Mouse (Mus musculus) thymus, adult 18-20 months (tissue): ENCODE measurements around the gene Krt80.
"Not testable (repeated sequence)": the region's sequence is repeated elsewhere in the genome, so short reads cannot be mapped to it uniquely, and the experiment has no call there.

Experiments
- DNase-seq, 2 experiments: peaks; one replicate each; pipeline ENCODE4 v3.0.0; 2022; ENCODE audit warnings: mixed read lengths in 2 of 2

The Krt80 gene

DNA sequence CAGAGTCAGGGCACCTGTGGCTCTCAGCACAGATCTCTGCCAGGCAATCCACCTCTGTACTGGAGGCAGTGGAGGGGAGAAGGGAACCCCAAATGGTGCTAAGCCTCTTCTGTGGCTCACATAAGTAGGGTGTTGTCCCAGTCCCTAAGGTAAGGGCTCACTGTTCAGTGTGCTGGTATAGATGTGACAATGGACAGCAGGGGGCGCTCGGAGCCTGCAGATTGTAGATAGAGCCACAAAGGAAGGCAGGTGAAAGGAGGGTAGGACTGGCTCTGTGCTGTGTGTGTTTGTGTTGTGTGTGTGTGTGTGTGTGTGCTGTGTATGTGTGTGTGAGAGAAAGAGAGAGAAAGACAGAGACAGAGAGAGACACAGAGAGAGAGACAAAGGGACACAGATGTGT is 30.4 kb downstream of the Krt80 start:
- DNase-seq, result peak; percentile 47

DNA sequence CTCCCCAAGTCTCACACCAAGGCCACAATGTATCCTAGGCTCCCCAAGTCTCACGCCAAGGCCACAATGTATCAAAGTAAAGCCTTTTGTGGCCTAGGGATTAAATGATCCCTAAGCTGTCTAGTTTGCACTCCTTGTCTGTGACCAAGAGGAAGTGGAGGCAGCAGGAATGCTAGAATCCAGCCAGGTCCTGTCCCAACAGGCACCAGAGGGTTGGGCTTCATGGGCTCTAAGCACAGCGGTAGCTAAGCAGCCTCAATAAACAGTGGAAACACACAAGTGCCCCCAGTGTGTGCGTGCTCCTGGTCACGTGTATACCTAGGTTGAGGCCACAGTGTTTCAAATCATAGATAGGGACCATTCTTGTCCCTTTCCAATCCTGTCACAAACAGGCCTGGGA is 31.6 kb downstream of the Krt80 start:
- DNase-seq, result no peak

- no peak for DNase-seq
These were observed 33.3 kb downstream of the Krt80 start for GRCm38 (mm10) chr15:101336474-101337174.

DNA sequence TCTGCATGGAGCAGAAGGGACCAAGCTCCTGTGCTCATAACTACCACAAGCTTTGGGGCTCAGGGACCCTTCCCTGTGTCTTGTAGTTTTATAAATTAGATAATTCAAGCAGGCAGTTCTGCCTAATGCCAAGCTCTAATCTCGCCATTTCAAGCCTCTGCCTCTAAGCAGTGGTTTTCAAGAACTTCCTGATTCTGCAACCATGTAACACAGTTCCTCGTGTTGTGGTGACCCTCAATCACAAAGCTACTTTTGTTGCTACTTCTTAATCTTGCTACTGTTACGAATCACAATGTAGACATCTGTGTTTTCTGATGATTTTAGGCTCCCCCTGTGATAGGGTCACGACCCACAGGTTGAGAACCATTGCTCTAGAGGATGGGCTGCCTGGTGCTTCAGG is 36.3 kb downstream of the Krt80 start:
- DNase-seq, result no peak

- DNase-seq, result no peak
These were observed 36.8 kb downstream of the Krt80 start for GRCm38 (mm10) chr15:101333165-101333564.

- no peak for DNase-seq
These were observed 37.6 kb downstream of the Krt80 start for GRCm38 (mm10) chr15:101332370-101332769.

- DNase-seq, result no peak
These were observed 38.9 kb downstream of the Krt80 start for GRCm38 (mm10) chr15:101331090-101331489.

DNA sequence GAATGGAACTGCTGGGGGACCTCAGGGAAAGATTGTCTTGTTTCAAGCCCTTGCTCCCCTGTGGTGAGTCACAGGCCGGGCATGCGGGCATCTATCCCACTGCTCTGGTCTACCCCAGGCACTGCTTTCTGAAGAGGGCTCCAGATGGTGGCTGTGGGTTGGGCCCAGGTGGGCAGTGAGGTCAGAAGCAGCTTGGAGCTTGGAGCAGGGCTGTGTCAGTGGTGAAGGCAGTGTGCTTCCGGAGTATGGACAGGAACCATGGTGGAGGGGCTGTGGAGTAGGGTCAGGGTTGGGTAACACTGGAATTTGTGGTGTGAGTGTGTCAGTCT is 40.4 kb downstream of the Krt80 start:
- DNase-seq, result no peak

DNA sequence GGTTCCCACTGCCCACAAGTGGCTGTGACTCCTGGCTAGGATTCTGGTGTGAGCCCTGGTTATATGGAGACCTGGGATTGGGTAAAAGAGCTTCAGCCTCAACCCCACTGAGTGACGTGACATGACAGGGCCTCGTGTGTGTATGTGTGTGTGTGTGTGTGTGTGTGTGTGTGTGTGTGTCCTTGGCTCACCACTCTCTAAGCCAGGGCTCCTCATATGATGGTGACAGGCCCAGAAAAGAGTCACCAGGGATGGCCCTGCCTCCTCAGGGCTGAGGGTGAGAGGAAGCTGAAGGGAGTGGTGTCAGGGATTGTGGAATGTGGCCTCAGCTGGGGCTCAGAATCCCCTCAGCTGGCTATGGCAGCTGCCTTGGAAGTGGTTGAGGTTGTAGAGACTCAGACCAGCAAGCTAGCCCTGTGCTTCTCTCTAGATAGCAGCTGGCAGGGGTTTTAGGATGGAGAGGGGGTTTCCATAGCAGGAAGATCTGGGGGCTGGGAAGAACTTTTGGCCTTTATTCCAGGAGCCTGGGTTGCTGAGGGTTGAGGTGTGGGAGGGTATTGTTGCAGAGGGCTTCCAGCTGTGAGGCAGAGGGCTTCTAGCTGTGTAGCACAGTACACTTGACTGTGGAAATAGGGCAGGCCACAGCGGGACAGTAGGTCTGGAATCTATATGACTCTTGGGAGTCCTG is 40.9 kb downstream of the Krt80 start:
- no peak for DNase-seq

DNA sequence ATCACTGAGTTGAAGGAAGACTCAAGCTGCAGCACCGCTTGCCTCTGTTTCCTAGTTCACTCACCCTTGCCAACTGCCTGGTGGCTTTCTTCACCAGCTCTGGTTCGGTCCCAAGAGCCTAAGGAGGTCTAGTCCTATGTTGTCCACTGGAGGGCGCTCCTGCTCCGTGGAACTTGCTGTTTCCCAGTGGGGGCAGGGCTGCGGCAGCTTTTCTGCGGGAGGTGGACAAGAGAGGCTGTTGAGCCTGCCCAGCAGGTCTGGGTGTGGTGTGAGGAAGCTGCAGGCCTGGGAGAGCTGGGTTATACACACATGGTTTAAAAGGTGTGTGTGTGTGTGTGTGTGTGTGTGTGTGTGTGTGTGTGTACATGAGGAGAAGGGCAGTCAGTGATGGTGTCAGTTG is 42.7 kb downstream of the Krt80 start:
- DNase-seq, result peak in 1 of 2 experiments; percentile 25

GRCm38 (mm10) chr15:101325991-101326534 is 43.9 kb downstream of the Krt80 start:
- DNase-seq, result no peak

DNA sequence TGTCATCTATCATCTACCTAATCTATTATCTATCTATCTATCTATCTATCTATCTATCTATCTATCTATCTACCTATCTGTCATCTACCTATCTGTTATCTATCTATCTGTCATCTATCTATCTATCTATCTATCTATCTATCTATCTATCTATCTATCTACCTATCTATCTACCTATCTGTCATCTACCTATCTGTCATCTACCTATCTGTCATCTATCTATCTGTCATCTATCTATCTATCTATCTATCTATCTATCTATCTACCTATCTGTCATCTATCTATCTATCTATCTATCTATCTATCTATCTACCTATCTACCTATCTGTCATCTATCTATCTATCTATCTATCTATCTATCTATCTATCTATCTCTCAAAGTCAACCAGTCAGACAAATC is 45.6 kb downstream of the Krt80 start:
- DNase-seq, result not testable (repeated sequence)

DNA sequence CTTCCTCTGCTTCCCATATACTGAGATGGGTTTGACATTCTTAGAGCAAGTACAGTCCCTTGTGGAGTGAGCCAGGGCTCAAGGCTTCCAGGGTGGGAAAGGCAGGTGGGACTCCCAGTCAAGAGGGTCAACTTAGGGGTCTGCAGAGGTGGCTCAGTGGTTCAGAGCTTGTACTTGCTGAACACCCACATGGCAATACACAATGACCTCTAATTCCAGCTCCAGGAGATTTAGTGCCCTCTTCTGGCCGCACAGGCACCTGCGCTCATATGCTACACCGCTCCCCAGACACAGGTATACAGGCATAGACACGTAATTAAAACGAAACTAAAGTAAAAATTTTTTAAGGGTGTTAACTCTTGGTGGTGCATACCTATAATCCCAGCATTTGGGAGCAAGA is 46.5 kb downstream of the Krt80 start:
- no peak for DNase-seq

GRCm38 (mm10) chr15:101322640-101323039 is 47.3 kb downstream of the Krt80 start:
- DNase-seq, result no peak

GRCm38 (mm10) chr15:101322106-101322505 is 47.9 kb downstream of the Krt80 start:
- no peak for DNase-seq

DNA sequence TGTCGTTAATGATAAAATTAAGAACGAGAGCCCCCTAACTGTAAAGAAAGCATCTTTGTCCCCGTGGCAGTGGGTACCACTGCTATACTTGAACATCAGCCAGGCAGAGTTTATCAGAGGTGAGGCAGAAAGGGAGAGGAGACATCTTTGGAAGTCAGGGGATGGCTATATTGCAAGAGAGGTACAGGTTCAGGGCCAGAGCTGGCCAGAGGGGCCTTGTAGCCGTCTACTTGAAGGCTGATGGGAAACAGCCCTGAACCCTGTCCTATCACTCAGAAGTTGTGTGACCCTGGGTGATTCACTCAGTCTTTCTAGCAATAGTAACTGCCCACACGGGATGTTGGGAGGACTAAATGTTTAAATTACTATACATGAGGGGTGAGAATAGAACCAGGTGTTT is 48.8 kb downstream of the Krt80 start:
- DNase-seq, result no peak

GRCm38 (mm10) chr15:101320618-101321041 is 49.3 kb downstream of the Krt80 start:
- no peak for DNase-seq

GRCm38 (mm10) chr15:101320010-101320617 is 49.8 kb downstream of the Krt80 start:
- no peak for DNase-seq

GRCm38 (mm10) chr15:101318889-101319765 is 50.8 kb downstream of the Krt80 start:
- DNase-seq, result no peak

- DNase-seq, result no peak
These were observed 52.0 kb downstream of the Krt80 start for GRCm38 (mm10) chr15:101317814-101318500.

- no peak for DNase-seq
These were observed 52.8 kb downstream of the Krt80 start for GRCm38 (mm10) chr15:101316913-101317813.
